Mouse (Mus musculus): Measurements from ENCODE around the gene AC124502.3.

DNA sequence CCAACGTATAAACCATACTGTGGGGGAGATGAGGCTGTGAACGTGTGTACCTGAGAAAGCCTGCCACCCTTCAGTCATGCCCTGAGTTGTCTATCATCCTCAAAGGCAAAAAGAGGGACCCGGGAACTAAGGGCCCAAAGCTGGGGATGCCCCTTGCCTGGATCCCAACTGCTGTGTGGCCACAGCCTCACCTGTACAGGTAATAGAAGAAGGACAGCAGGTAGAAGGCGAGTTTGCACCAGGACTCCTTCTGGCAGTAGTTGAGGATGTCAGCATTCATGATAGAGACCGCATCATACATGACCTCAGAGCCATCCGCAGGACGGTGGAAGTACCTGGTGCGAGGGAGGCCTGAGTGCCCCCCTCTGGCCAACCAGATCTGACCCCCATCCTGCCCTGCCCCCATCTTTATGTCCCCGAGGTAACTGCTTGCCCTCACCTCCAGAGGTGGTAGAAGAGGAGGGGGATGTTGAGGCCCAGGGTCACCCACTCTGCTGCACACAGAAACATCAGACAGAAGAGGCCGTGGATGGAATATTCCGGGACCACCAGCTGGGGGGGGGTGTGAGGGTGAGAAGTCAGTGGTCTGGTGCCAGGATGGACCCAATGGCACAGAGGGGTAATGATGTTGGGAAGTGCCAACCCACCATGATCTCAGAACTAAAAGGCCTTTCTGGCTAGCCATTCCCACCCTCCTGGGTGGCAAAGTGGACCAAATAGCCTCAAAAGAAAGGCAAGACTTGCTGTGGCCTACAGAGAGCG is 55.0 kb downstream of the AC124502.3 start:
- TF ChIP-seq POLR2A (IDR thresholded peaks at IDR 0.05; ENCODE audit: extremely low read depth, insufficient read depth, low read length) (no peak), CTCF (IDR thresholded peaks at IDR 0.05; ENCODE audit: low read depth, low read length) (no peak)

All from liver, adult 2 months (tissue).